Mouse (Mus musculus) gastrocnemius, adult 2 months (tissue): ENCODE measurements at regions not wholly inside any gene's neighbourhood (a gene's known extent, or its start where the extent isn't known, plus 50 kb on each side); places are given as distances from the start of the nearest gene placed in this dataset.
"Not testable (repeated sequence)": the region's sequence is repeated elsewhere in the genome, so short reads cannot be mapped to it uniquely, and the experiment has no call there.

Experiments
- DNase-seq: peaks from one replicate; pipeline ENCODE4 v3.0.0; 2022
- H3K27ac ChIP-seq: fragments of 200-600 bp; 2 replicates; pipeline ENCODE4 v1.8.1; 2022; ENCODE audit warnings: mild to moderate bottlenecking
- H3K4me3 ChIP-seq: fragments of 200-600 bp; 2 replicates; pipeline ENCODE4 v1.8.1; 2022; ENCODE audit warnings: mild to moderate bottlenecking, moderate library complexity
- CTCF ChIP-seq: fragments of 200-600 bp; IDR thresholded peaks from 2 replicates; pipeline ENCODE4 v1.8.1; 2022; ENCODE audit warnings: antibody characterized with exemption, mild to moderate bottlenecking, moderate library complexity
- intact Hi-C: fragments of 180-260 bp; cut with DNase I; formaldehyde crosslinking; loops from one replicate; pipeline ENCODE4 v1.15.1; 2025

GRCm38 (mm10) chr17:50409895-50410294, 99.3 kb upstream of the Plcl2 start:
- TF ChIP-seq CTCF = no peak
- intact Hi-C loops = no loop called here

GRCm38 (mm10) chr17:50410296-50410695, 98.9 kb upstream of the Plcl2 start:
- Histone ChIP-seq H3K4me3 (no peak overlapping the region), H3K27ac (no peak overlapping the region)
- no peak for TF ChIP-seq CTCF
- intact Hi-C loops = no loop called here
- DNase-seq = no peak

More at GRCm38 (mm10) chr17:50409895-50410294, 99.3 kb upstream of the Plcl2 start:
- Histone ChIP-seq H3K4me3 (no peak overlapping the region), H3K27ac (no peak overlapping the region)
- no peak for DNase-seq

GRCm38 (mm10) chr17:50412446-50412845, 96.8 kb upstream of the Plcl2 start:
- H3K27ac ChIP-seq = no peak overlapping the region
- intact Hi-C loops = no loop called here
- H3K4me3 ChIP-seq = no peak overlapping the region
- no peak for TF ChIP-seq CTCF
- DNase-seq = no peak

GRCm38 (mm10) chr17:50413916-50414315, 95.3 kb upstream of the Plcl2 start:
- H3K27ac ChIP-seq = no peak overlapping the region
- intact Hi-C loops = no loop called here
- DNase-seq = no peak
- no peak for TF ChIP-seq CTCF
- H3K4me3 ChIP-seq = no peak overlapping the region

- H3K27ac ChIP-seq = no peak overlapping the region
- DNase-seq = no peak
- no peak for TF ChIP-seq CTCF
- intact Hi-C loops = loop anchor here (5.0 kb wide), 2 partner anchors 92 to 123 kb away; partner anchors contain the start of genes Dazl and Plcl2
- no peak overlapping the region for H3K4me3 ChIP-seq
Observed at GRCm38 (mm10) chr17:50415331-50416005, 93.7 kb upstream of the Plcl2 start.

GRCm38 (mm10) chr17:50416119-50416518, 93.1 kb upstream of the Plcl2 start:
- Histone ChIP-seq H3K4me3 (no peak overlapping the region), H3K27ac (no peak overlapping the region)
- intact Hi-C loops = loop anchor here (5.0 kb wide), 2 partner anchors 91 to 124 kb away; partner anchors contain the start of genes Dazl and Plcl2
- DNase-seq = no peak
- TF ChIP-seq CTCF = no peak

- no peak for DNase-seq
- no peak for TF ChIP-seq CTCF
- intact Hi-C loops = loop anchor here (5.0 kb wide), 2 partner anchors 91 to 124 kb away; partner anchors contain the start of genes Dazl and Plcl2
Observed at GRCm38 (mm10) chr17:50416538-50417113, 92.6 kb upstream of the Plcl2 start.

GRCm38 (mm10) chr17:50418863-50419383, 90.3 kb upstream of the Plcl2 start:
- intact Hi-C loops = loop anchor here (1.0 to 5.0 kb wide), 3 partner anchors 88 to 376 kb away; partner anchors contain the start of genes Dazl and Plcl2

More at GRCm38 (mm10) chr17:50416538-50417113, 92.6 kb upstream of the Plcl2 start:
- H3K4me3 ChIP-seq = no peak overlapping the region
- H3K27ac ChIP-seq = no peak overlapping the region

GRCm38 (mm10) chr17:50419551-50419950, 89.7 kb upstream of the Plcl2 start:
- DNase-seq, H3K27ac ChIP-seq, H3K4me3 ChIP-seq: not testable (repeated sequence)
- intact Hi-C loops = loop anchor here (1.0 to 5.0 kb wide), 3 partner anchors 88 to 376 kb away; partner anchors contain the start of genes Dazl and Plcl2

More at GRCm38 (mm10) chr17:50418863-50419383, 90.3 kb upstream of the Plcl2 start:
- Histone ChIP-seq H3K27ac (no peak overlapping the region), H3K4me3 (no peak overlapping the region)
- peak; percentile 65 for DNase-seq
- peak; percentile 60 for TF ChIP-seq CTCF

- H3K27ac ChIP-seq = no peak overlapping the region
- intact Hi-C loops = loop anchor here (1.0 to 5.0 kb wide), 4 partner anchors 87 to 375 kb away; partner anchors contain the start of genes Dazl and Plcl2
- DNase-seq = peak; percentile 33
- H3K4me3 ChIP-seq = no peak overlapping the region
- TF ChIP-seq CTCF = no peak
Observed at GRCm38 (mm10) chr17:50419966-50420365, 89.2 kb upstream of the Plcl2 start.

GRCm38 (mm10) chr17:50420690-50421089, 88.5 kb upstream of the Plcl2 start:
- TF ChIP-seq CTCF = no peak
- intact Hi-C loops = loop anchor here (5.0 kb wide), 1 partner anchor 207 kb away; no protein-coding TSS in a partner anchor
- no peak overlapping the region for H3K4me3 ChIP-seq
- no peak for DNase-seq
- no peak overlapping the region for H3K27ac ChIP-seq

GRCm38 (mm10) chr17:50421476-50421875, 87.7 kb upstream of the Plcl2 start:
- intact Hi-C loops = loop anchor here (5.0 kb wide), 1 partner anchor 206 kb away; no protein-coding TSS in a partner anchor
- TF ChIP-seq CTCF = no peak
- DNase-seq = no peak
- H3K4me3 ChIP-seq = no peak overlapping the region
- no peak overlapping the region for H3K27ac ChIP-seq

GRCm38 (mm10) chr17:50425110-50425509, 84.1 kb upstream of the Plcl2 start:
- TF ChIP-seq CTCF = no peak
- DNase-seq = no peak
- intact Hi-C loops = no loop called here
- H3K4me3 ChIP-seq = no peak overlapping the region
- H3K27ac ChIP-seq = no peak overlapping the region
